Mouse (Mus musculus) neural tube, embryonic 10.5 days (tissue): ENCODE measurements around the gene Cypt2.
"Not testable (repeated sequence)": the region's sequence is repeated elsewhere in the genome, so short reads cannot be mapped to it uniquely, and the experiment has no call there.

Experiments
- DNase-seq: peaks from one replicate; pipeline ENCODE4 v3.0.0-alpha.2; 2017; ENCODE audit warnings: low spot score; ENCODE audit errors: extremely low spot score

Cypt2 gene

DNA sequence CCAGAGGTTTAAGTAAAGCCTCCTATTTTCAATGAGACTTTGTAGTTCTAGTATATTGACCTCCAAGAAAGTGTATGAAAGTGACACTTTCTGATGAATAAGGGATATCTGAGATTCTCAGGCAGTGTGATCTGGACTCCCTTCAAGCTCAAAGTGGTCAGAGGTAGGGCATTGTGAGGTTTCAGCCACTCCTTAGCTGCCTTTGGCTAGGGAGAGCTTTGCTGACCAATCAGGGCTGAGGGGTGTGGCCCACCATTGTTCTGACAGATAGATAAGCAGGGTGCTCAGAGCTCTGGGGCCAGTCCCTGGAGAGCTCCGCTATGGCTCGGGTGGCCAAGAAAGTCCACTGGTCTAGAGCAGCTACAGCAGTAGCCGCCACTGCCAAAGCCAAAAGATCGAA is at the start of gene Cypt2:
Gene Cypt2 (plus strand): TSS at position 301 of the 400 bp plus-strand sequence.
- not testable (repeated sequence) for DNase-seq

DNA sequence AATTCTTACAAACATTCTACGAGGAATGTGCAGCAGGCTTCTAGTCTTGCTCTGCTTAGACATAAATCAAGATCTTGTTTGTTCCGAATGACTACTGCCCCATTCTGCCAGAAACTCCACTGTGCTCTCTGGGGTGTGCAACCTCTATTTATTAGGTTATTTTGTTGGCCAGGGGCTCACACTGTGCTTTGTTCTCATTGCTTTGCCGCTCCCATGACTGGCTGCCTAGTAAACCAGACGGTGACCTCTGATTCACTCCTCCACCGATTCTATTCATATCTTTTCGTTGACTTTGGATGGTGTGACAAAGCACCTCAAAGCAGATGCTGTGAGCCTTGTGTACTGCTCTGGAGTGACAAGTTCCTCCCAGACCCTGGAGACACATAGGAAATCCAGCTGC is 46.7 kb downstream of the Cypt2 start:
- DNase-seq = no peak
